Mouse (Mus musculus): ENCODE data around the gene Psmb9. TPM values are rescaled to one million over a fixed set of nuclear protein-coding genes. Genes with fewer than 3 reads are reported as not detected.
"Not testable (repeated sequence)": the region's sequence is repeated elsewhere in the genome, so short reads cannot be mapped to it uniquely, and the experiment has no call there.

Psmb9 gene
- polyA plus RNA-seq, 2 experiments, result 5.8 to 6.0 TPM

- TF ChIP-seq CTCF (IDR thresholded peaks at IDR 0.05; ENCODE audit: low read depth) (no peak), EP300 (IDR thresholded peaks at IDR 0.05; ENCODE audit: low read depth) (no peak)
- H3K9ac ChIP-seq (replicated peaks), result no peak overlapping the region
- WGBS (ENCODE audit: insufficient replicate concordance), result 80% methylated on average over 8 of the region's 8 CpGs
- H3K27me3 ChIP-seq (ENCODE audit: control insufficient read depth, insufficient read depth, low read length), result no peaks in the 10 kb centered on the region
- DNase-seq (ENCODE audit: low read depth in 3 of 3, low spot score in 3 of 3) (no peak), ATAC-seq (ENCODE audit: insufficient read depth) (no peak)
- no peak overlapping the region for H3K27ac ChIP-seq
- H3K4me2 ChIP-seq (ENCODE audit: low read depth), result no peak overlapping the region
- H3K4me3 ChIP-seq (ENCODE audit: insufficient read depth in 1 of 2, low read depth in 2 of 2, low read length in 2 of 2), result no peak overlapping the region
- no peaks in the 10 kb centered on the region for H3K4me1 ChIP-seq (replicated peaks; ENCODE audit: control insufficient read depth in 2 of 2, insufficient read depth in 2 of 2, low read length in 1 of 2)
- no peaks in the 10 kb centered on the region for H3K36me3 ChIP-seq (replicated peaks; ENCODE audit: control insufficient read depth, insufficient read depth, low read depth)
- no peaks in the 10 kb centered on the region for H3K9me3 ChIP-seq (ENCODE audit: control insufficient read depth, low read length)
Observed at GRCm38 (mm10) chr17:34225426-34225825, 37.9 kb upstream of the Psmb9 start.

GRCm38 (mm10) chr17:34224816-34225215 lies 37.3 kb upstream of the Psmb9 start:
- WGBS (ENCODE audit: insufficient replicate concordance), result 76% methylated on average over 3 of the region's 3 CpGs
- no peaks in the 10 kb centered on the region for H3K4me1 ChIP-seq (replicated peaks; ENCODE audit: control insufficient read depth in 2 of 2, insufficient read depth in 2 of 2, low read length in 1 of 2)
- no peak for DNase-seq (ENCODE audit: low read depth in 3 of 3, low spot score in 3 of 3)
- H3K9me3 ChIP-seq (ENCODE audit: control insufficient read depth, low read length), result no peaks in the 10 kb centered on the region
- no peak overlapping the region for H3K4me3 ChIP-seq (ENCODE audit: insufficient read depth in 1 of 2, low read depth in 2 of 2, low read length in 2 of 2)
- H3K27ac ChIP-seq, result no peak overlapping the region
- H3K27me3 ChIP-seq (ENCODE audit: control insufficient read depth, insufficient read depth, low read length), result no peaks in the 10 kb centered on the region
- no peak overlapping the region for H3K4me2 ChIP-seq (ENCODE audit: low read depth)
- ATAC-seq (ENCODE audit: insufficient read depth), result no peak
- H3K9ac ChIP-seq (replicated peaks), result no peak overlapping the region
- no peaks in the 10 kb centered on the region for H3K36me3 ChIP-seq (replicated peaks; ENCODE audit: control insufficient read depth, insufficient read depth, low read depth)
- TF ChIP-seq CTCF (IDR thresholded peaks at IDR 0.05; ENCODE audit: low read depth) (no peak), EP300 (IDR thresholded peaks at IDR 0.05; ENCODE audit: low read depth) (no peak)

GRCm38 (mm10) chr17:34220401-34220800 lies 32.8 kb upstream of the Psmb9 start:
- H3K9me3 ChIP-seq (ENCODE audit: control insufficient read depth, low read length); H3K27me3 ChIP-seq (ENCODE audit: control insufficient read depth, insufficient read depth, low read length); H3K4me1 ChIP-seq (replicated peaks; ENCODE audit: control insufficient read depth in 2 of 2, insufficient read depth in 2 of 2, low read length in 1 of 2); ATAC-seq (ENCODE audit: insufficient read depth); H3K4me3 ChIP-seq (ENCODE audit: insufficient read depth in 1 of 2, low read depth in 2 of 2, low read length in 2 of 2); H3K36me3 ChIP-seq (replicated peaks; ENCODE audit: control insufficient read depth, insufficient read depth, low read depth); DNase-seq (ENCODE audit: low read depth in 3 of 3, low spot score in 3 of 3); H3K4me2 ChIP-seq (ENCODE audit: low read depth); H3K27ac ChIP-seq; H3K9ac ChIP-seq (replicated peaks): not testable (repeated sequence)
- no CpG with 5 or more reads among the region's 16 CpGs for WGBS (ENCODE audit: insufficient replicate concordance)

GRCm38 (mm10) chr17:34219801-34220200 lies 32.2 kb upstream of the Psmb9 start:
- not testable (repeated sequence) for H3K4me2 ChIP-seq (ENCODE audit: low read depth); H3K9me3 ChIP-seq (ENCODE audit: control insufficient read depth, low read length); H3K27ac ChIP-seq; ATAC-seq (ENCODE audit: insufficient read depth); H3K27me3 ChIP-seq (ENCODE audit: control insufficient read depth, insufficient read depth, low read length); H3K4me1 ChIP-seq (replicated peaks; ENCODE audit: control insufficient read depth in 2 of 2, insufficient read depth in 2 of 2, low read length in 1 of 2); H3K36me3 ChIP-seq (replicated peaks; ENCODE audit: control insufficient read depth, insufficient read depth, low read depth); H3K4me3 ChIP-seq (ENCODE audit: insufficient read depth in 1 of 2, low read depth in 2 of 2, low read length in 2 of 2); H3K9ac ChIP-seq (replicated peaks); DNase-seq (ENCODE audit: low read depth in 3 of 3, low spot score in 3 of 3)
- WGBS (ENCODE audit: insufficient replicate concordance), result 91% methylated on average over 3 of the region's 7 CpGs

- not testable (repeated sequence) for H3K27me3 ChIP-seq (ENCODE audit: control insufficient read depth, insufficient read depth, low read length)
- TF ChIP-seq CTCF (IDR thresholded peaks at IDR 0.05; ENCODE audit: low read depth), result peak; percentile 70
Observed at GRCm38 (mm10) chr17:34219096-34219495, 31.5 kb upstream of the Psmb9 start.

DNA sequence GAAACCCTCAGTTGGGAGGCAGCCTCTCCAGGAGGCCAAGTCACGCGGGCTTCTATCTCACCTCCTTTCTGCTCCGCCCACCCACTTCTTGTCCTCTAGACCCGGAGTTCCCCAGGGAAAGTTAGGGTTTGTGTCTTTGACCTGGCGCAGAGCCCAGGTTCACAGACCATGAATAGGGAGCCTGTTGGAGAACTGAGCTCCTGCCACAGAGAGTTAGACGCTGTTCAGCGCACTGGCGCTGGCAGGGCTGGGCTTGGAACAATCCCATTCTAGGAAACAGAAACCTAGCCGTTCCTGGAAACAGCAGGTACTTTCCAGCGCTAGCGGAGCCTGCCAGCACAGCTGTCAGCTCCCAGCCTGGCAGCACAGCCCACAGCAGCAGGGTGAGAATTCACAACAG lies 31.1 kb upstream of the Psmb9 start:
- TF ChIP-seq EP300 (IDR thresholded peaks at IDR 0.05; ENCODE audit: low read depth) (no peak), CTCF (IDR thresholded peaks at IDR 0.05; ENCODE audit: low read depth) (no peak)
- no peak for DNase-seq (ENCODE audit: low read depth in 3 of 3, low spot score in 3 of 3)

More at GRCm38 (mm10) chr17:34219096-34219495, 31.5 kb upstream of the Psmb9 start:
- WGBS (ENCODE audit: insufficient replicate concordance), result 79% methylated on average over 7 of the region's 11 CpGs
- H3K36me3 ChIP-seq (replicated peaks; ENCODE audit: control insufficient read depth, insufficient read depth, low read depth); H3K4me1 ChIP-seq (replicated peaks; ENCODE audit: control insufficient read depth in 2 of 2, insufficient read depth in 2 of 2, low read length in 1 of 2); H3K4me2 ChIP-seq (ENCODE audit: low read depth); H3K9ac ChIP-seq (replicated peaks); DNase-seq (ENCODE audit: low read depth in 3 of 3, low spot score in 3 of 3); H3K27ac ChIP-seq; ATAC-seq (ENCODE audit: insufficient read depth); H3K9me3 ChIP-seq (ENCODE audit: control insufficient read depth, low read length); H3K4me3 ChIP-seq (ENCODE audit: insufficient read depth in 1 of 2, low read depth in 2 of 2, low read length in 2 of 2): not testable (repeated sequence)

More for the DNA sequence above, 31.1 kb upstream of the Psmb9 start:
- Histone ChIP-seq H3K27ac (no peak overlapping the region), H3K4me3 (ENCODE audit: insufficient read depth in 1 of 2, low read depth in 2 of 2, low read length in 2 of 2) (no peak overlapping the region), H3K4me1 (replicated peaks; ENCODE audit: control insufficient read depth in 2 of 2, insufficient read depth in 2 of 2, low read length in 1 of 2) (no peaks in the 10 kb centered on the region), H3K4me2 (ENCODE audit: low read depth) (no peak overlapping the region), H3K36me3 (replicated peaks; ENCODE audit: control insufficient read depth, insufficient read depth, low read depth) (no peaks in the 10 kb centered on the region), H3K9ac (replicated peaks) (no peak overlapping the region), H3K9me3 (ENCODE audit: control insufficient read depth, low read length) (no peaks in the 10 kb centered on the region), H3K27me3 (ENCODE audit: control insufficient read depth, insufficient read depth, low read length) (no peaks in the 10 kb centered on the region)
- ATAC-seq (ENCODE audit: insufficient read depth), result no peak
- 77% methylated on average over 11 of the region's 11 CpGs for WGBS (ENCODE audit: insufficient replicate concordance)
